Mouse (Mus musculus) limb, embryonic 13.5 days (tissue): ENCODE results near the gene Flnb. TPM values are rescaled to one million over a fixed set of nuclear protein-coding genes. Genes with fewer than 3 reads are reported as not detected.
A peak's percentile ranks its signal among the peaks of the same experiment; 100 is the strongest.

Experiments
- ATAC-seq: fragments of 200-750 bp; cut with Nextera tagmentation; 2 replicates; pipeline ENCODE4 v1.8.0; 2017; ENCODE audit warnings: low read depth, moderate number of reproducible peaks, moderate TSS enrichment; ENCODE audit not compliant: low FRiP score
- H3K27ac ChIP-seq: fragments of 300-500 bp; sonication (generic); 2 replicates; pipeline ENCODE4 v1.5.1; 2015; ENCODE audit warnings: inconsistent platforms, mild to moderate bottlenecking, moderate library complexity
- H3K27me3 ChIP-seq: fragments of 300-500 bp; sonication (generic); 2 replicates; pipeline ENCODE4 v1.6.1; 2015; ENCODE audit warnings: mild to moderate bottlenecking, inconsistent platforms
- H3K36me3 ChIP-seq: fragments of 300-500 bp; sonication (generic); 2 replicates; pipeline ENCODE4 v1.6.1; 2015; ENCODE audit warnings: inconsistent platforms, mild to moderate bottlenecking, moderate library complexity
- H3K4me1 ChIP-seq: fragments of 300-500 bp; sonication (generic); 2 replicates; pipeline ENCODE4 v1.6.1; 2015; ENCODE audit warnings: inconsistent platforms
- H3K4me2 ChIP-seq: fragments of 300-500 bp; sonication (generic); replicated peaks from 2 replicates; pipeline ENCODE4 v1.6.1; 2015; ENCODE audit warnings: inconsistent platforms, mild to moderate bottlenecking, moderate library complexity
- H3K4me3 ChIP-seq: fragments of 300-500 bp; sonication (generic); 2 replicates; pipeline ENCODE4 v1.5.1; 2015; ENCODE audit warnings: moderate library complexity, mild to moderate bottlenecking, inconsistent platforms
- H3K9ac ChIP-seq: fragments of 300-500 bp; sonication (generic); 2 replicates; pipeline ENCODE4 v1.6.1; 2015; ENCODE audit warnings: mild to moderate bottlenecking, inconsistent platforms
- H3K9me3 ChIP-seq: fragments of 300-500 bp; sonication (generic); 2 replicates; pipeline ENCODE4 v1.6.1; 2016; ENCODE audit warnings: inconsistent platforms
- WGBS: fragments of 180-500 bp; shearing (Covaris S2); methylation state at CpG from one replicate; pipeline ENCODE4 v1.1.7; 2015; 5-methylcytosine and 5-hydroxymethylcytosine counted together
- polyA plus RNA-seq: library from polyadenylated mRNA; unstranded; fragments of >200 nt; fragmentation: Nextera tagmentation; extraction: Ambion mirVana; gene quantifications from 2 replicates; pipeline ENCODE4 v1.2.1, GENCODE M21; 2015

Gene Flnb
- polyA plus RNA-seq: 44.2 and 45.3 TPM in 2 replicates

- under 1% methylated on average over 49 of the region's 49 CpGs for WGBS
- H3K4me2 ChIP-seq: peak within 1 kb of the TSS; percentile 92
Measured at GRCm38 (mm10) chr14:7817770-7818462, at the start of gene Flnb. Gene Flnb, plus strand, starts transcription at chr14:7817957.

GRCm38 (mm10) chr14:7773714-7774389 lies 43.9 kb upstream of the Flnb start:
- no peaks in the 10 kb centered on the region for H3K36me3 ChIP-seq
- peak overlapping the region; percentile 62 for H3K4me2 ChIP-seq
- peak overlapping the region; percentile 23; the same call in 1 of the 2 replicates for H3K27ac ChIP-seq
- H3K9ac ChIP-seq: peak overlapping the region; percentile 68
- no peaks in the 10 kb centered on the region for H3K27me3 ChIP-seq
- H3K9me3 ChIP-seq: no peaks in the 10 kb centered on the region
- ATAC-seq: peak; percentile 84
- peak overlapping the region; percentile 54 for H3K4me3 ChIP-seq
- no peaks in the 10 kb centered on the region; the same call in 1 of the 2 replicates for H3K4me1 ChIP-seq
- WGBS: 29% methylated on average over 24 of the region's 24 CpGs

More at GRCm38 (mm10) chr14:7817770-7818462, at the start of gene Flnb:
- peak; percentile 95 for ATAC-seq
- Histone ChIP-seq H3K36me3 (0 out of 2 replicates have a peak, but pooled peaks cover 3% of the 10 kb centered on the region), H3K27me3 (no peaks in the 10 kb centered on the region), H3K4me1 (peaks cover 41% of the 10 kb centered on the region), H3K9me3 (no peaks in the 10 kb centered on the region), H3K27ac (peak within 1 kb of the TSS; percentile 73), H3K4me3 (peak within 1 kb of the TSS; percentile 87), H3K9ac (peak within 1 kb of the TSS; percentile 90)

- H3K27ac ChIP-seq: no peak overlapping the region
- H3K27me3 ChIP-seq: peaks cover 2% of the 10 kb centered on the region
- H3K4me2 ChIP-seq: no peak overlapping the region
- no peak overlapping the region for H3K9ac ChIP-seq
- H3K36me3 ChIP-seq: no peaks in the 10 kb centered on the region
- H3K4me3 ChIP-seq: no peak overlapping the region
- no peaks in the 10 kb centered on the region for H3K9me3 ChIP-seq
- ATAC-seq: no peak
- peaks cover 2% of the 10 kb centered on the region for H3K4me1 ChIP-seq
- 40% methylated on average over 13 of the region's 13 CpGs for WGBS
Measured at GRCm38 (mm10) chr14:7786073-7786472, 31.7 kb upstream of the Flnb start.

- no peak for ATAC-seq
Measured at GRCm38 (mm10) chr14:7789266-7790030, 28.3 kb upstream of the Flnb start.

DNA sequence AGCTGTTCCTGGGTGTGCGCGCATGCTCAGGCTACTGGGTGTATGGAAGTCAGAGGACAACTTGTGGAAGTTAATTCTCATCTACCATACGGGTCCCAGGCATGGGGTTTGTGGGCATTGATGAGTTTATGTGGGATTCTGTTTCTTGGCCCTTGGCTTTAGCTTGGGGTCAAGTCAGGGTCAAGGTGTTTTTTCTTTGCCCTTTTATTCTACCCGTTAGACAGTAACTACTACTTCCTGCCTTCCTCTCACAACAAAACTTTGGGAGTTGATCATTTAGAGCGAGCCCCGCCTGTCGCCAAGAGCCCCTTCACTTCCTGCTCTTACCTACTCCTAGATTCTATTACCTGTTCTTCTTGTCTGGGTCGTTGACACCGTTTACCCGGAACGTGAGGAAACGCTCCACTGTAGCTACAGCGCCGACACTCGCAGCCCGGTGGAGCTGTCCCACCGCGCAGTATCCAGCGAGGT lies 26.7 kb upstream of the Flnb start:
- H3K27ac ChIP-seq: no peak overlapping the region
- H3K4me2 ChIP-seq: peak overlapping the region; percentile 67
- peaks cover 12% of the 10 kb centered on the region for H3K4me1 ChIP-seq
- WGBS: 15% methylated on average over 19 of the region's 19 CpGs
- no peaks in the 10 kb centered on the region for H3K36me3 ChIP-seq
- peak overlapping the region; percentile 32; the same call in 1 of the 2 replicates for H3K9ac ChIP-seq
- H3K9me3 ChIP-seq: no peaks in the 10 kb centered on the region
- no peak for ATAC-seq
- peaks cover 8% of the 10 kb centered on the region for H3K27me3 ChIP-seq
- peak overlapping the region; percentile 45 for H3K4me3 ChIP-seq

More at GRCm38 (mm10) chr14:7789266-7790030, 28.3 kb upstream of the Flnb start:
- Histone ChIP-seq H3K27ac (no peak overlapping the region), H3K4me1 (peaks cover 12% of the 10 kb centered on the region), H3K36me3 (no peaks in the 10 kb centered on the region), H3K4me2 (no peak overlapping the region), H3K27me3 (peaks cover 8% of the 10 kb centered on the region), H3K4me3 (no peak overlapping the region), H3K9me3 (no peaks in the 10 kb centered on the region), H3K9ac (no peak overlapping the region)
- 82% methylated on average over 7 of the region's 7 CpGs for WGBS

DNA sequence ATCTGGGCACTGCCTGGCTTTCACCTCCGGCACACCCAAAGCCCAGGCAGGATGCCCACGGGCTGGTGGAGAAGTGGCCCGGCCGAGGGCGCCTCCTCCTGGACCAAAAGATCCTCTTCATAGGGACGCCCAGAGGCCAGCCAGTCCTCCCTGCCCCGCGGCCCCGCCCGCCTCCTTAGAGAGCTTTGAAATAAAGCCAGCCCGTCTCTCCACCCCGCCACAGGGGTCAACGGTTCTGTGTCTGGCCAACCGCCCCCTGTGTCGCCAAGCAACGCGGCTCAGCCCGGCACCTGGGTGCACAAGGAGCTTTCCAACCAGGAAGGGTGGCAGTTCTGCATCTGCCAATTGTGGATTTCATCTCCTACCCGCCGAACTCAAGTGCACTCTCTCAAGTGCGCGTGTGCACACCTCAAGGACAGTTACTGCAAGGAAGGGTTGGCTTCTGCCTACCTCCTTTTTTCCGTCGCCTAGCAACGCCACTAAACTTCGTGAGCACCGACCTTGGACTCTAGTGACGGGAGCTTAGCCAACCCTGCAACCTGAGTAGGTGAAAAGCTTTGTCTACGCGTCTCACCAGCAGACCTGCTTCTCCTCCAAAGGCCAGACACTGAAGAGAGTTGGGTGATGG lies 26.1 kb upstream of the Flnb start, which contains the start of gene Gm26661:
Gene Gm26661 (plus strand): TSS at position 56 of the 628 bp plus-strand sequence.
- Histone ChIP-seq H3K9ac (peak within 1 kb of the TSS; percentile 32; the same call in 1 of the 2 replicates), H3K27me3 (peaks cover 8% of the 10 kb centered on the region), H3K9me3 (no peaks in the 10 kb centered on the region), H3K4me1 (peaks cover 12% of the 10 kb centered on the region), H3K4me2 (peak within 1 kb of the TSS; percentile 67), H3K27ac (no peak within 1 kb of the TSS), H3K4me3 (peak within 1 kb of the TSS; percentile 45), H3K36me3 (no peaks in the 10 kb centered on the region)
- 1% methylated on average over 30 of the region's 30 CpGs for WGBS
- ATAC-seq: peak; percentile 84

DNA sequence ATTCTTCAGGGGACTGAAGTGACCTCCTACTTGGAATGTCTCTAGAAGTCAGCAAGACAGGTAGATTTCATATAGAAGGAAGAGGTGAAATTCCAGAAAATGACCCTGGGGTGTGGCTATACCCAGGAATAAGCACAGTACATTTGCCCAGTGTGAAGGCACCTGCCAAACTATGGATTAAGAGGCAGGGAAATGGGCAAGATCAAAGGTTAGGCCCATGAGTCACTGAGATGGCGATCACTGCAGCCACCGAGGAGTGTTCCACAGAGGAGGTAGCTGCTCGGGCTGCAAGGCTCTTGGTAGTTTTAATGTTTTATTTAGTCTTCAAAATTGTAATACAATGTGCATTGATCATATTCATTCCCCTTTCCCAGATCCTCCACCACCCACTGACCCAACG lies 21.8 kb upstream of the Flnb start:
- H3K27ac ChIP-seq: no peak overlapping the region
- peaks cover 7% of the 10 kb centered on the region for H3K27me3 ChIP-seq
- H3K36me3 ChIP-seq: no peaks in the 10 kb centered on the region
- 87% methylated on average over 4 of the region's 4 CpGs for WGBS
- no peak overlapping the region for H3K4me3 ChIP-seq
- H3K4me2 ChIP-seq: no peak overlapping the region
- H3K9me3 ChIP-seq: peaks cover 5% of the 10 kb centered on the region; the same call in 1 of the 2 replicates
- H3K4me1 ChIP-seq: peaks cover 11% of the 10 kb centered on the region
- no peak for ATAC-seq
- no peak overlapping the region for H3K9ac ChIP-seq

DNA sequence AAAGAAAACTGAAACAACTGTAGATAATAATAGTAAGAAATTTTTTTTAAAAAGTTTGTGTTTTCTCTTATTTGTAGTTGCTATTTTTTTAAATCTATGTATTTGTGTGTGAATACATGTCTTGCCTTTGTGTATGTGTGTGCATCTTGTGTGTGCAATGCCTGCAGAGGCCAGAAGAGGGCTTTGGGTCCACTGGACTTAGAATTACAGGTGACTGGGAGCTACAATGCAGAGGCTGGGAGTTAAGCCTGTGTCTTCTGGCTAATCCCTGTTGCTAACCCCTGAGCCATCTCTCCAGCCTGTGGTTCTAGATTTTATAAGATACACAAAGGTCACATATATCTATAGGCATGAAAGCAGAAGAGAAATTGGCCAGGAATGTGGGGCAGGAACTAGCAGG lies 17.1 kb upstream of the Flnb start:
- H3K9me3 ChIP-seq: peaks cover 7% of the 10 kb centered on the region; the same call in 1 of the 2 replicates
- ATAC-seq: no peak
- H3K4me3 ChIP-seq: no peak overlapping the region
- no peaks in the 10 kb centered on the region for H3K36me3 ChIP-seq
- H3K4me1 ChIP-seq: no peaks in the 10 kb centered on the region
- H3K4me2 ChIP-seq: no peak overlapping the region
- no peaks in the 10 kb centered on the region for H3K27me3 ChIP-seq
- H3K9ac ChIP-seq: no peak overlapping the region
- H3K27ac ChIP-seq: no peak overlapping the region

DNA sequence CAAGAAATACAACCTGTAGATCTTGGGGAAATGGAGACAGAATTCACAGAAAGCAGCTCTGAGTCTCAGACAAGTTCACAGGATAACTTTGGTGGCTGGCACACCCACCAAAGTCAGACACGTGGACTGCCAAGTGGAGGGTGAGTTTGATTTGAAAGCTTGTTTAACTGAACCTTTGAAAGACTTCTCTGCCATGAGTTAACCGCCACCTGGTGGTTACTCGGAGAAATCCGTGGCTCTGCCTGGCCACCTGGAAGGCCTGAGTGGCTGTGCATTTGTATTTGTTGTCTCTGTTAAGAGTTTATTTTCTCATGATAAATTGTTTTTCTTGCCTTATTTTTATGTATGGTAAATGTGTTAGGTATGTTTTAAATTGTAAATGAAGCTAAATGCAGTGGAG lies 15.9 kb upstream of the Flnb start:
- no peaks in the 10 kb centered on the region for H3K27me3 ChIP-seq
- no peaks in the 10 kb centered on the region for H3K4me1 ChIP-seq
- no peak overlapping the region for H3K4me2 ChIP-seq
- no peaks in the 10 kb centered on the region for H3K36me3 ChIP-seq
- 6% methylated on average over 4 of the region's 4 CpGs for WGBS
- peaks cover 7% of the 10 kb centered on the region; the same call in 1 of the 2 replicates for H3K9me3 ChIP-seq
- no peak overlapping the region for H3K4me3 ChIP-seq
- ATAC-seq: no peak
- H3K9ac ChIP-seq: no peak overlapping the region
- H3K27ac ChIP-seq: no peak overlapping the region

DNA sequence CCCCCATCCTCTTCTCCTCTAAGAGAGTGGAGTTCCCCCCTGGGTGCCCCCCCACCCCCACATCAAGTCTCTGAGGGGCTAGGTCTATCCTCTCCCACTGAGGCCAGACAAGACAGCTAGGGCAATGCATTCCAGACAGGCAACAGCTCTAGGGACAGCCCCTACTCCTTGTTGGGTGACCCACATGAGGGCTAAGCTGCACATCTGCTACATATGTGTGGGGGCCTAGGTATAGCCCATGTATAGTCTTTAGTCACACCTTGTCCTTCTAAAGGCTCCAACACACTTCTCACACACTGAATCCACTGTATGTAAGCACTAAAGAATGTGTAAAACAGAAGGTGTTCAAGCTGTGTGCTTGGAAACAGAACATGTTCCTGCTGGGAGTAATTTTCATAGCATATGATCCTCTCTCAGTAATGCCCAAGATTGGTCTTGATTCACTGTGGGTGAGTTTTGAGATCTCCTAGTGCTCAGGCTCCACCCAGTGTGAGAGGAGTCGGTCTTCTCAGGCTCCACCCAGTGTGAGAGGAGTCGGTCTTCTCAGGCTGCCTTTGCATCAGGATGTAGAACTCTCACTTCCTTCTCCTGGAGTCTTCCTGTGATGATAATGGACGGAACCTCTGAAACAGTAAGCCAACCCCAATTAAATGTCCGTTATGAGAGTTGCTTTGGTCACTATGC lies 13.7 kb upstream of the Flnb start:
- H3K36me3 ChIP-seq: no peaks in the 10 kb centered on the region
- ATAC-seq: peak; percentile 48; the same call in 1 of the 2 replicates
- H3K4me3 ChIP-seq: no peak overlapping the region
- 59% methylated on average over 4 of the region's 4 CpGs for WGBS
- H3K27ac ChIP-seq: no peak overlapping the region
- no peaks in the 10 kb centered on the region for H3K4me1 ChIP-seq
- no peaks in the 10 kb centered on the region for H3K27me3 ChIP-seq
- no peak overlapping the region for H3K4me2 ChIP-seq
- H3K9ac ChIP-seq: no peak overlapping the region
- peaks cover 7% of the 10 kb centered on the region; the same call in 1 of the 2 replicates for H3K9me3 ChIP-seq

DNA sequence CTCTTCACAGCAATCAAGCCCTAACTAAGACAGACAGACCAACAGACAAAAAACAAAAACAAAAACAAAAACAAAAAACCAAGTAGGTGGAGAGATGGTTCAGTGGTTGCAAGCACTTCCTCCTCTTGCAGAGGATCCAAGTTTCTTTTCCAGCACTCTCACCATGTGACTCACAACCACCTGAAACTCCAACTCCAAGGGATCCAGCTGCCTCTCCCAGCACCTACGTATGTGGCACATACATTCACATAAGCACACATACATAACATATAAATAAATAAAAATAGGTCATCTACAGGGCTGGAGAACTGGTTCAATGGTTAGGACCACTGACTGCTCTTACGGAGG lies 13.2 kb upstream of the Flnb start:
- no peak overlapping the region for H3K4me3 ChIP-seq
- H3K27ac ChIP-seq: no peak overlapping the region
- H3K27me3 ChIP-seq: no peaks in the 10 kb centered on the region
- H3K4me1 ChIP-seq: no peaks in the 10 kb centered on the region
- 84% methylated on average over 2 of the region's 2 CpGs for WGBS
- no peak overlapping the region for H3K4me2 ChIP-seq
- H3K36me3 ChIP-seq: no peaks in the 10 kb centered on the region
- peaks cover 7% of the 10 kb centered on the region; the same call in 1 of the 2 replicates for H3K9me3 ChIP-seq
- no peak overlapping the region for H3K9ac ChIP-seq
- ATAC-seq: no peak
